Mouse (Mus musculus): ENCODE results near the gene Mmd. TPM values are rescaled to one million over a fixed set of nuclear protein-coding genes. Genes with fewer than 3 reads are reported as not detected.

Mmd gene
- polyA plus RNA-seq, 1 experiment from 2014 or later = 91.2 TPM

GRCm38 (mm10) chr11:90254536-90254935, 5.3 kb downstream of the Mmd start:
- no peak overlapping the region for H3K4me3 ChIP-seq (replicated peaks; ENCODE audit: low read depth, low read length)
- peaks cover 17% of the 10 kb centered on the region for H3K4me1 ChIP-seq (ENCODE audit: control insufficient read depth, insufficient read depth, low read length)
- no peaks in the 10 kb centered on the region for H3K9me3 ChIP-seq (ENCODE audit: control insufficient read depth, low read length)
- H3K9ac ChIP-seq (replicated peaks; ENCODE audit: low read length) = no peak overlapping the region
- H3K27ac ChIP-seq (replicated peaks; ENCODE audit: low read depth, low read length) = no peak overlapping the region
- DNase-seq (no peak), ATAC-seq (ENCODE audit: low FRiP score, low TSS enrichment) (no peak)
- 87% methylated on average over 3 of the region's 3 CpGs for WGBS
- no peak overlapping the region for H3K4me2 ChIP-seq (ENCODE audit: low read length)
- peaks cover 11% of the 10 kb centered on the region for H3K36me3 ChIP-seq (ENCODE audit: control insufficient read depth, insufficient read depth, low read length)
- H3K27me3 ChIP-seq (ENCODE audit: control insufficient read depth, insufficient read depth, low read length) = no peaks in the 10 kb centered on the region

- no peak overlapping the region for H3K4me2 ChIP-seq (ENCODE audit: low read length)
- ATAC-seq (ENCODE audit: low FRiP score, low TSS enrichment) (no peak), DNase-seq (no peak)
- no peak overlapping the region for H3K4me3 ChIP-seq (replicated peaks; ENCODE audit: low read depth, low read length)
- H3K9ac ChIP-seq (replicated peaks; ENCODE audit: low read length) = no peak overlapping the region
- peaks cover 23% of the 10 kb centered on the region for H3K36me3 ChIP-seq (ENCODE audit: control insufficient read depth, insufficient read depth, low read length)
- peaks cover 12% of the 10 kb centered on the region; the same call in 1 of the 2 replicates for H3K4me1 ChIP-seq (ENCODE audit: control insufficient read depth, insufficient read depth, low read length)
- no peak overlapping the region for H3K27ac ChIP-seq (replicated peaks; ENCODE audit: low read depth, low read length)
- H3K27me3 ChIP-seq (ENCODE audit: control insufficient read depth, insufficient read depth, low read length) = no peaks in the 10 kb centered on the region
- WGBS = 84% methylated on average over 6 of the region's 6 CpGs
- H3K9me3 ChIP-seq (ENCODE audit: control insufficient read depth, low read length) = no peaks in the 10 kb centered on the region
Observed at GRCm38 (mm10) chr11:90255687-90256086, 6.4 kb downstream of the Mmd start.

GRCm38 (mm10) chr11:90256833-90257525, 7.7 kb downstream of the Mmd start:
- DNase-seq (no peak), ATAC-seq (ENCODE audit: low FRiP score, low TSS enrichment) (no peak)
- Histone ChIP-seq H3K9ac (replicated peaks; ENCODE audit: low read length) (no peak overlapping the region), H3K9me3 (ENCODE audit: control insufficient read depth, low read length) (no peaks in the 10 kb centered on the region), H3K4me2 (ENCODE audit: low read length) (no peak overlapping the region), H3K4me1 (ENCODE audit: control insufficient read depth, insufficient read depth, low read length) (peaks cover 4% of the 10 kb centered on the region; the same call in 1 of the 2 replicates), H3K27me3 (ENCODE audit: control insufficient read depth, insufficient read depth, low read length) (no peaks in the 10 kb centered on the region), H3K27ac (replicated peaks; ENCODE audit: low read depth, low read length) (no peak overlapping the region), H3K4me3 (replicated peaks; ENCODE audit: low read depth, low read length) (no peak overlapping the region), H3K36me3 (ENCODE audit: control insufficient read depth, insufficient read depth, low read length) (peaks cover 36% of the 10 kb centered on the region)
- WGBS = 92% methylated on average over 16 of the region's 16 CpGs

GRCm38 (mm10) chr11:90258321-90258927, 9.2 kb downstream of the Mmd start:
- Histone ChIP-seq H3K4me1 (ENCODE audit: control insufficient read depth, insufficient read depth, low read length) (no peaks in the 10 kb centered on the region), H3K36me3 (ENCODE audit: control insufficient read depth, insufficient read depth, low read length) (peaks cover 48% of the 10 kb centered on the region), H3K9ac (replicated peaks; ENCODE audit: low read length) (no peak overlapping the region), H3K4me3 (replicated peaks; ENCODE audit: low read depth, low read length) (no peak overlapping the region), H3K27ac (replicated peaks; ENCODE audit: low read depth, low read length) (no peak overlapping the region), H3K27me3 (ENCODE audit: control insufficient read depth, insufficient read depth, low read length) (no peaks in the 10 kb centered on the region), H3K4me2 (ENCODE audit: low read length) (no peak overlapping the region), H3K9me3 (ENCODE audit: control insufficient read depth, low read length) (no peaks in the 10 kb centered on the region)
- no peak for DNase-seq
- ATAC-seq (ENCODE audit: low FRiP score, low TSS enrichment) = no peak
- 85% methylated on average over 10 of the region's 10 CpGs for WGBS

- Histone ChIP-seq H3K4me3 (replicated peaks; ENCODE audit: low read depth, low read length) (no peak overlapping the region), H3K27ac (replicated peaks; ENCODE audit: low read depth, low read length) (no peak overlapping the region), H3K36me3 (ENCODE audit: control insufficient read depth, insufficient read depth, low read length) (peaks cover 55% of the 10 kb centered on the region), H3K27me3 (ENCODE audit: control insufficient read depth, insufficient read depth, low read length) (no peaks in the 10 kb centered on the region), H3K4me2 (ENCODE audit: low read length) (no peak overlapping the region), H3K9me3 (ENCODE audit: control insufficient read depth, low read length) (no peaks in the 10 kb centered on the region), H3K9ac (replicated peaks; ENCODE audit: low read length) (no peak overlapping the region), H3K4me1 (ENCODE audit: control insufficient read depth, insufficient read depth, low read length) (no peaks in the 10 kb centered on the region)
- no peak for DNase-seq
- WGBS = 81% methylated on average over 4 of the region's 4 CpGs
- no peak for ATAC-seq (ENCODE audit: low FRiP score, low TSS enrichment)
Observed at GRCm38 (mm10) chr11:90259071-90259470, 9.8 kb downstream of the Mmd start.

- Histone ChIP-seq H3K4me1 (ENCODE audit: control insufficient read depth, insufficient read depth, low read length) (no peaks in the 10 kb centered on the region), H3K27me3 (ENCODE audit: control insufficient read depth, insufficient read depth, low read length) (no peaks in the 10 kb centered on the region), H3K4me2 (ENCODE audit: low read length) (no peak overlapping the region), H3K4me3 (replicated peaks; ENCODE audit: low read depth, low read length) (no peak overlapping the region), H3K9ac (replicated peaks; ENCODE audit: low read length) (no peak overlapping the region), H3K36me3 (ENCODE audit: control insufficient read depth, insufficient read depth, low read length) (peaks cover 60% of the 10 kb centered on the region), H3K9me3 (ENCODE audit: control insufficient read depth, low read length) (no peaks in the 10 kb centered on the region), H3K27ac (replicated peaks; ENCODE audit: low read depth, low read length) (no peak overlapping the region)
- ATAC-seq (ENCODE audit: low FRiP score, low TSS enrichment) (no peak), DNase-seq (no peak)
- 91% methylated on average over 9 of the region's 9 CpGs for WGBS
Observed at GRCm38 (mm10) chr11:90259826-90260225, 10.6 kb downstream of the Mmd start.

- ATAC-seq (ENCODE audit: low FRiP score, low TSS enrichment) (no peak), DNase-seq (no peak)
- Histone ChIP-seq H3K4me1 (ENCODE audit: control insufficient read depth, insufficient read depth, low read length) (peaks cover 4% of the 10 kb centered on the region), H3K9ac (replicated peaks; ENCODE audit: low read length) (no peak overlapping the region), H3K36me3 (ENCODE audit: control insufficient read depth, insufficient read depth, low read length) (peaks cover 81% of the 10 kb centered on the region), H3K27me3 (ENCODE audit: control insufficient read depth, insufficient read depth, low read length) (no peaks in the 10 kb centered on the region), H3K4me2 (ENCODE audit: low read length) (no peak overlapping the region), H3K9me3 (ENCODE audit: control insufficient read depth, low read length) (no peaks in the 10 kb centered on the region), H3K27ac (replicated peaks; ENCODE audit: low read depth, low read length) (no peak overlapping the region), H3K4me3 (replicated peaks; ENCODE audit: low read depth, low read length) (no peak overlapping the region)
- WGBS = 91% methylated on average over 11 of the region's 11 CpGs
Observed at GRCm38 (mm10) chr11:90264180-90264579, 14.9 kb downstream of the Mmd start.

GRCm38 (mm10) chr11:90265581-90265980, 16.3 kb downstream of the Mmd start:
- Histone ChIP-seq H3K27ac (replicated peaks; ENCODE audit: low read depth, low read length) (no peak overlapping the region), H3K4me1 (ENCODE audit: control insufficient read depth, insufficient read depth, low read length) (peaks cover 8% of the 10 kb centered on the region), H3K27me3 (ENCODE audit: control insufficient read depth, insufficient read depth, low read length) (no peaks in the 10 kb centered on the region), H3K4me3 (replicated peaks; ENCODE audit: low read depth, low read length) (no peak overlapping the region), H3K36me3 (ENCODE audit: control insufficient read depth, insufficient read depth, low read length) (peaks cover 75% of the 10 kb centered on the region), H3K4me2 (ENCODE audit: low read length) (no peak overlapping the region), H3K9me3 (ENCODE audit: control insufficient read depth, low read length) (no peaks in the 10 kb centered on the region), H3K9ac (replicated peaks; ENCODE audit: low read length) (no peak overlapping the region)
- DNase-seq (no peak), ATAC-seq (ENCODE audit: low FRiP score, low TSS enrichment) (no peak)
- 91% methylated on average over 7 of the region's 7 CpGs for WGBS

- no peak overlapping the region for H3K9ac ChIP-seq (replicated peaks; ENCODE audit: low read length)
- no peaks in the 10 kb centered on the region for H3K9me3 ChIP-seq (ENCODE audit: control insufficient read depth, low read length)
- no peak for DNase-seq
- no peak overlapping the region for H3K27ac ChIP-seq (replicated peaks; ENCODE audit: low read depth, low read length)
- WGBS = 69% methylated on average over 5 of the region's 5 CpGs
- peaks cover 61% of the 10 kb centered on the region for H3K36me3 ChIP-seq (ENCODE audit: control insufficient read depth, insufficient read depth, low read length)
- ATAC-seq (ENCODE audit: low FRiP score, low TSS enrichment) = no peak
- H3K4me2 ChIP-seq (ENCODE audit: low read length) = no peak overlapping the region
- H3K27me3 ChIP-seq (ENCODE audit: control insufficient read depth, insufficient read depth, low read length) = no peaks in the 10 kb centered on the region
- H3K4me1 ChIP-seq (ENCODE audit: control insufficient read depth, insufficient read depth, low read length) = peaks cover 8% of the 10 kb centered on the region
- H3K4me3 ChIP-seq (replicated peaks; ENCODE audit: low read depth, low read length) = no peak overlapping the region
Observed at GRCm38 (mm10) chr11:90268934-90269333, 19.7 kb downstream of the Mmd start.

All from midbrain, embryonic 14.5 days (tissue).